Mouse (Mus musculus): ENCODE measurements around the gene Cep290. TPM values are rescaled to one million over a fixed set of nuclear protein-coding genes. Genes with fewer than 3 reads are reported as not detected.
A peak's percentile ranks its signal among the peaks of the same experiment; 100 is the strongest.

The Cep290 gene
- polyA plus RNA-seq (2014; fragmentation: Nextera tagmentation; extraction: Ambion mirVana): 3.5 and 4.2 TPM in 2 replicates

GRCm38 (mm10) chr10:100487097-100487978 is at the start of gene Cep290, which contains the start of gene Tmtc3:
Gene Cep290 (plus strand): TSS chr10:100487558.
Gene Tmtc3 (minus strand): TSS chr10:100487350.
- Histone ChIP-seq H3K9ac (ENCODE audit: low read depth, low read length) (peak within 1 kb of the TSS; percentile 86), H3K4me1 (ENCODE audit: control insufficient read depth, insufficient read depth, low read length) (no peaks in the 10 kb centered on the region), H3K27me3 (ENCODE audit: control insufficient read depth, insufficient read depth, low read length) (no peaks in the 10 kb centered on the region), H3K36me3 (ENCODE audit: control insufficient read depth, insufficient read depth, low read length) (no peaks in the 10 kb centered on the region), H3K9me3 (replicated peaks; ENCODE audit: control insufficient read depth, low read length) (no peaks in the 10 kb centered on the region), H3K27ac (ENCODE audit: low read depth, low read length) (peak within 1 kb of the TSS; percentile 41; the same call in 1 of the 2 replicates), H3K4me2 (peak within 1 kb of the TSS; percentile 83), H3K4me3 (ENCODE audit: low read depth, low read length) (peak within 1 kb of the TSS; percentile 83)
- peak; percentile 98 for ATAC-seq (replicated peaks; ENCODE audit: insufficient number of reproducible peaks, low FRiP score, low TSS enrichment)
- WGBS (ENCODE audit: insufficient replicate concordance): under 1% methylated on average over 63 of the region's 63 CpGs

- H3K9ac ChIP-seq (ENCODE audit: low read depth, low read length): no peak overlapping the region
- peaks cover 6% of the 10 kb centered on the region; the same call in 1 of the 2 replicates for H3K36me3 ChIP-seq (ENCODE audit: control insufficient read depth, insufficient read depth, low read length)
- no peak overlapping the region for H3K4me2 ChIP-seq
- H3K27me3 ChIP-seq (ENCODE audit: control insufficient read depth, insufficient read depth, low read length): no peaks in the 10 kb centered on the region
- H3K27ac ChIP-seq (ENCODE audit: low read depth, low read length): no peak overlapping the region
- H3K4me3 ChIP-seq (ENCODE audit: low read depth, low read length): no peak overlapping the region
- H3K9me3 ChIP-seq (replicated peaks; ENCODE audit: control insufficient read depth, low read length): no peaks in the 10 kb centered on the region
- no peaks in the 10 kb centered on the region for H3K4me1 ChIP-seq (ENCODE audit: control insufficient read depth, insufficient read depth, low read length)
- ATAC-seq (replicated peaks; ENCODE audit: insufficient number of reproducible peaks, low FRiP score, low TSS enrichment): no peak
Measured at GRCm38 (mm10) chr10:100449394-100449793, 38.0 kb upstream of the Cep290 start.

- Histone ChIP-seq H3K4me3 (ENCODE audit: low read depth, low read length) (no peak overlapping the region), H3K36me3 (ENCODE audit: control insufficient read depth, insufficient read depth, low read length) (peaks cover 2% of the 10 kb centered on the region; the same call in 1 of the 2 replicates)
- no peak for ATAC-seq (replicated peaks; ENCODE audit: insufficient number of reproducible peaks, low FRiP score, low TSS enrichment)
Measured at GRCm38 (mm10) chr10:100460515-100460914, 26.8 kb upstream of the Cep290 start.

GRCm38 (mm10) chr10:100475040-100475439 is 12.3 kb upstream of the Cep290 start:
- Histone ChIP-seq H3K27me3 (ENCODE audit: control insufficient read depth, insufficient read depth, low read length) (no peaks in the 10 kb centered on the region), H3K27ac (ENCODE audit: low read depth, low read length) (no peak overlapping the region), H3K9me3 (replicated peaks; ENCODE audit: control insufficient read depth, low read length) (no peaks in the 10 kb centered on the region), H3K4me1 (ENCODE audit: control insufficient read depth, insufficient read depth, low read length) (no peaks in the 10 kb centered on the region), H3K9ac (ENCODE audit: low read depth, low read length) (no peak overlapping the region), H3K4me3 (ENCODE audit: low read depth, low read length) (no peak overlapping the region), H3K36me3 (ENCODE audit: control insufficient read depth, insufficient read depth, low read length) (no peaks in the 10 kb centered on the region), H3K4me2 (no peak overlapping the region)
- WGBS (ENCODE audit: insufficient replicate concordance): 55% methylated on average over 3 of the region's 3 CpGs
- no peak for ATAC-seq (replicated peaks; ENCODE audit: insufficient number of reproducible peaks, low FRiP score, low TSS enrichment)

More at GRCm38 (mm10) chr10:100460515-100460914, 26.8 kb upstream of the Cep290 start:
- no peaks in the 10 kb centered on the region for H3K4me1 ChIP-seq (ENCODE audit: control insufficient read depth, insufficient read depth, low read length)
- H3K9me3 ChIP-seq (replicated peaks; ENCODE audit: control insufficient read depth, low read length): no peaks in the 10 kb centered on the region
- no peaks in the 10 kb centered on the region for H3K27me3 ChIP-seq (ENCODE audit: control insufficient read depth, insufficient read depth, low read length)
- no peak overlapping the region for H3K4me2 ChIP-seq
- H3K27ac ChIP-seq (ENCODE audit: low read depth, low read length): no peak overlapping the region
- H3K9ac ChIP-seq (ENCODE audit: low read depth, low read length): no peak overlapping the region

GRCm38 (mm10) chr10:100479538-100479937 is 7.8 kb upstream of the Cep290 start:
- Histone ChIP-seq H3K9me3 (replicated peaks; ENCODE audit: control insufficient read depth, low read length) (no peaks in the 10 kb centered on the region), H3K27me3 (ENCODE audit: control insufficient read depth, insufficient read depth, low read length) (no peaks in the 10 kb centered on the region), H3K4me3 (ENCODE audit: low read depth, low read length) (no peak overlapping the region), H3K4me2 (no peak overlapping the region), H3K9ac (ENCODE audit: low read depth, low read length) (no peak overlapping the region), H3K36me3 (ENCODE audit: control insufficient read depth, insufficient read depth, low read length) (no peaks in the 10 kb centered on the region), H3K27ac (ENCODE audit: low read depth, low read length) (no peak overlapping the region), H3K4me1 (ENCODE audit: control insufficient read depth, insufficient read depth, low read length) (no peaks in the 10 kb centered on the region)
- 86% methylated on average over 3 of the region's 3 CpGs for WGBS (ENCODE audit: insufficient replicate concordance)
- ATAC-seq (replicated peaks; ENCODE audit: insufficient number of reproducible peaks, low FRiP score, low TSS enrichment): no peak

GRCm38 (mm10) chr10:100486701-100487096 is 659 bp upstream of the Cep290 start:
- peak overlapping the region; percentile 41; the same call in 1 of the 2 replicates for H3K27ac ChIP-seq (ENCODE audit: low read depth, low read length)
- 1% methylated on average over 13 of the region's 13 CpGs for WGBS (ENCODE audit: insufficient replicate concordance)
- H3K9me3 ChIP-seq (replicated peaks; ENCODE audit: control insufficient read depth, low read length): no peaks in the 10 kb centered on the region
- no peaks in the 10 kb centered on the region for H3K4me1 ChIP-seq (ENCODE audit: control insufficient read depth, insufficient read depth, low read length)
- H3K36me3 ChIP-seq (ENCODE audit: control insufficient read depth, insufficient read depth, low read length): no peaks in the 10 kb centered on the region
- H3K27me3 ChIP-seq (ENCODE audit: control insufficient read depth, insufficient read depth, low read length): no peaks in the 10 kb centered on the region
- peak; percentile 27 for ATAC-seq (replicated peaks; ENCODE audit: insufficient number of reproducible peaks, low FRiP score, low TSS enrichment)
- H3K9ac ChIP-seq (ENCODE audit: low read depth, low read length): peak overlapping the region; percentile 86
- H3K4me2 ChIP-seq: peak overlapping the region; percentile 83
- peak overlapping the region; percentile 83 for H3K4me3 ChIP-seq (ENCODE audit: low read depth, low read length)

GRCm38 (mm10) chr10:100491916-100492315 is 4.6 kb downstream of the Cep290 start:
- no peak overlapping the region for H3K27ac ChIP-seq (ENCODE audit: low read depth, low read length)
- no peaks in the 10 kb centered on the region; the same call in 1 of the 2 replicates for H3K36me3 ChIP-seq (ENCODE audit: control insufficient read depth, insufficient read depth, low read length)
- 88% methylated on average over 7 of the region's 7 CpGs for WGBS (ENCODE audit: insufficient replicate concordance)
- no peak overlapping the region for H3K9ac ChIP-seq (ENCODE audit: low read depth, low read length)
- no peaks in the 10 kb centered on the region for H3K4me1 ChIP-seq (ENCODE audit: control insufficient read depth, insufficient read depth, low read length)
- no peaks in the 10 kb centered on the region for H3K27me3 ChIP-seq (ENCODE audit: control insufficient read depth, insufficient read depth, low read length)
- no peak overlapping the region for H3K4me2 ChIP-seq
- ATAC-seq (replicated peaks; ENCODE audit: insufficient number of reproducible peaks, low FRiP score, low TSS enrichment): no peak
- H3K9me3 ChIP-seq (replicated peaks; ENCODE audit: control insufficient read depth, low read length): no peaks in the 10 kb centered on the region
- H3K4me3 ChIP-seq (ENCODE audit: low read depth, low read length): no peak overlapping the region

- H3K4me3 ChIP-seq (ENCODE audit: low read depth, low read length): no peak overlapping the region
- WGBS (ENCODE audit: insufficient replicate concordance): 47% methylated on average over 3 of the region's 3 CpGs
- no peak for ATAC-seq (replicated peaks; ENCODE audit: insufficient number of reproducible peaks, low FRiP score, low TSS enrichment)
- H3K9me3 ChIP-seq (replicated peaks; ENCODE audit: control insufficient read depth, low read length): no peaks in the 10 kb centered on the region
- H3K4me2 ChIP-seq: no peak overlapping the region
- no peaks in the 10 kb centered on the region for H3K4me1 ChIP-seq (ENCODE audit: control insufficient read depth, insufficient read depth, low read length)
- H3K27me3 ChIP-seq (ENCODE audit: control insufficient read depth, insufficient read depth, low read length): no peaks in the 10 kb centered on the region
- no peak overlapping the region for H3K27ac ChIP-seq (ENCODE audit: low read depth, low read length)
- no peak overlapping the region for H3K9ac ChIP-seq (ENCODE audit: low read depth, low read length)
- no peaks in the 10 kb centered on the region; the same call in 1 of the 2 replicates for H3K36me3 ChIP-seq (ENCODE audit: control insufficient read depth, insufficient read depth, low read length)
Measured at GRCm38 (mm10) chr10:100498309-100498708, 11.0 kb downstream of the Cep290 start.
